Comparison of ENCODE assay signal across 8 mouse cellular contexts in genomic region chr4:44564602-44565001, GRCm38 (mm10).
DNase-seq lines count a peak whose midpoint lies in the region; ATAC-seq and TF ChIP-seq lines count a peak whose summit lies in the region.

No protein-coding gene starts in this region.

- TF ChIP-seq CTCF in C2C12 (IDR thresholded peaks at IDR 0.05; ENCODE audit: control insufficient read depth, insufficient read depth, insufficient read length): peak; percentile 75
- peak; percentile 94 for TF ChIP-seq CTCF in heart, adult 2 months (IDR thresholded peaks at IDR 0.05)
- TF ChIP-seq CTCF in lung, postnatal 0 days (IDR thresholded peaks at IDR 0.05): peak; percentile 91

- H3K36me3 ChIP-seq in C2C12 (ENCODE audit: control insufficient read depth, insufficient read depth): no peaks in the 10 kb centered on the region
- no peaks in the 10 kb centered on the region for H3K36me3 ChIP-seq in heart, adult 2 months (ENCODE audit: control insufficient read depth, insufficient read depth, low read length)
- H3K36me3 ChIP-seq in lung, postnatal 0 days (ENCODE audit: insufficient read depth, low read length): no peaks in the 10 kb centered on the region

- H3K4me1 ChIP-seq in heart, adult 2 months (ENCODE audit: control insufficient read depth, insufficient read depth, low read length): no peaks in the 10 kb centered on the region
- no peaks in the 10 kb centered on the region for H3K4me1 ChIP-seq in lung, postnatal 0 days (ENCODE audit: insufficient read depth, low read depth, low read length)

- 9% methylated on average over 10 of the region's 10 CpGs for WGBS in heart, adult 2 months
- 6% methylated on average over 10 of the region's 10 CpGs for whole genome bisulfite sequencing in lung, postnatal 0 days

- TF ChIP-seq EP300 in heart, adult 2 months (IDR thresholded peaks at IDR 0.05; ENCODE audit: insufficient read depth, low read depth, low read length): no peak
- TF ChIP-seq EP300 in lung, postnatal 0 days (IDR thresholded peaks at IDR 0.05): no peak

- intact Hi-C loops in heart, adult 2 months (cut with DNase I): loop anchor here (10.0 kb wide), 1 partner anchor 390 kb away; no protein-coding TSS in a partner anchor

- ATAC-seq in lung, postnatal 0 days: peak; percentile 25; the same call in 1 of the 2 replicates

- H3K4me3 ChIP-seq in C2C12 (ENCODE audit: insufficient read depth, poor library complexity, severe bottlenecking): no peak overlapping the region
- H3K4me3 ChIP-seq in heart, adult 2 months: no peak overlapping the region
- no peak overlapping the region for H3K4me3 ChIP-seq in lung, postnatal 0 days (ENCODE audit: low read depth, low read length)

- H3K9me3 ChIP-seq in lung, postnatal 0 days (ENCODE audit: low read length): no peaks in the 10 kb centered on the region

- H3K9ac ChIP-seq in heart, adult 2 months (ENCODE audit: low read depth, low read length): no peak overlapping the region
- no peak overlapping the region for H3K9ac ChIP-seq in lung, postnatal 0 days (replicated peaks; ENCODE audit: low read depth)

- no peaks in the 10 kb centered on the region for H3K79me3 ChIP-seq in C2C12 (ENCODE audit: low read depth)

- no peak overlapping the region for H3ac ChIP-seq in C2C12 (ENCODE audit: control insufficient read depth, insufficient read length, low read depth)

- no peak for TF ChIP-seq POLR2A in heart, adult 2 months (IDR thresholded peaks at IDR 0.05; ENCODE audit: insufficient read depth, low read depth, low read length)

- peaks cover 60% of the 10 kb centered on the region for H3K27me3 ChIP-seq in C2C12 (ENCODE audit: control insufficient read depth, insufficient read depth, insufficient read length)
- H3K27me3 ChIP-seq in heart, adult 2 months (ENCODE audit: control insufficient read depth, insufficient read depth, low read length): no peaks in the 10 kb centered on the region
- no peaks in the 10 kb centered on the region for H3K27me3 ChIP-seq in lung, postnatal 0 days (replicated peaks; ENCODE audit: insufficient read depth, low read length)

- DNase-seq in adrenal gland, adult 18-20 months (ENCODE audit: low spot score in 2 of 2): peak; percentile 74 to 75
- peak; percentile 79 for DNase-seq in embryo, embryonic 10.5 days (ENCODE audit: low spot score)
- peak; percentile 56 to 74 for DNase-seq in heart, adult 2 months
- DNase-seq in layer of hippocampus, adult 18-20 months (ENCODE audit: low spot score in 2 of 2): peak; percentile 55 to 83
- peak; percentile 63 for DNase-seq in lung, postnatal 0 days (ENCODE audit: low spot score)
- DNase-seq in retina, postnatal 1 day: peak; percentile 84
- peak; percentile 62 to 65 for DNase-seq in thymus, postnatal 36 days

- no peak overlapping the region for H3K27ac ChIP-seq in heart, adult 2 months
- no peak overlapping the region for H3K27ac ChIP-seq in lung, postnatal 0 days (ENCODE audit: low read length)

- H3K79me2 ChIP-seq in C2C12 (ENCODE audit: control insufficient read depth, insufficient read depth): no peaks in the 10 kb centered on the region
- no peaks in the 10 kb centered on the region for H3K79me2 ChIP-seq in heart, adult 2 months (replicated peaks; ENCODE audit: control insufficient read depth, insufficient read depth, low read length)

- no peak overlapping the region for H3K4me2 ChIP-seq in lung, postnatal 0 days (replicated peaks; ENCODE audit: low read depth, low read length)

TF ChIP-seq in C2C12, 6 proteins besides CTCF, POLR2A, EP300 and RAD21:
- TF ChIP-seq MYOD1 (IDR thresholded peaks at IDR 0.05; ENCODE audit: control insufficient read depth, insufficient read length, low read depth) (peak; percentile 20), USF1 (IDR thresholded peaks at IDR 0.05; ENCODE audit: low read depth) (no peak)
